Mouse (Mus musculus): ENCODE data around the gene Fbxl17. TPM values are rescaled to one million over a fixed set of nuclear protein-coding genes. Genes with fewer than 3 reads are reported as not detected.

Gene Fbxl17
- total RNA-seq, 2 experiments from 2014 or later: 80.0 to 82.8 TPM

DNA sequence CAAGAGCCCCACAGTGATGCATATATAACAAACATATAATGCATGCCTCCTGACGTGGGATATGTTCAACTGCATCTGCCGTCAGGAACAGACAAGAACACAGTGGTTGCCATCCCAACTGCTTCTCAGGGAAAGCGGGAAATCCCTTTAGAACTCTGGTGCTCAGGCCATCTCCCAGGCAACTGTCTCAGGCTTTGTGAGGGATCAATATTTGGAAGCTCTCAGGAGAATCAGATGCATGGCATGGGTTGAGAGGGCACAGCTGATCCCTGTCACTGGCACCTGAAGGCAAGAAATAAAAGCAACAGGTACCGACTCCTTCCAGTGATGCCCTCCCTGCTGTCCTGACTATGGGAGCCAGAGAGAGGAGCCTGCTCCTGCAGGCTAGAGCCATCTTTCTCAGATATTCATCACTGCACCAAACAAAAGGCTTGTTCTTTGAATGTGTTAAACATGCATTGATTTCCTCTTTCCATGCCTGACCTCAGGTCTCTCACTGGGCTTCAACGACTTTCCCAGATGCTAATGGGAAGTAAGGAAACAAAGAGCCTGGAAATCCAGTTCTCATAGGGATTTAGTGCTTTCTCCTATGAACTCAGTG is 429.6 kb downstream of the Fbxl17 start:
- no peak for DNase-seq
- intact Hi-C loops (cut with DNase I): no loop called here

DNA sequence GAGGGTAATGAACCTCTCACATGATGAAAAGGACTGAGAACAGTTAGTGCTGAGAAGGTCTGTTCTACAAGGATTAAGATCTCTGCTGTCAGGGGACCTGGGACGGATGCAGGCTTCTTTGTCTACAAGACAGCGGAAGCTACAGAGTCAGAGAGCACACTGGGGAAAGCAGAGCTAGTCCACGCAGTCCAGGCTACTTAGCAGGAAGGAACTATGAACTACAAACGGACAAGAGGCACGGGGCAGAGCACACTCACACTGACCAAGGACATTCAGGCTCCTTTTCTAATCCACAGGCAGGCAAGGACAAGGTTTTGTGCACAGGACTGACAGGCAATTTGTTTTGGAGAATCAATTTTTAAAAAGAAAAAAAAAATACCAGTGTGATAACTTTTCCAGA is 437.0 kb downstream of the Fbxl17 start:
- intact Hi-C loops (cut with DNase I): no loop called here
- DNase-seq: no peak

DNA sequence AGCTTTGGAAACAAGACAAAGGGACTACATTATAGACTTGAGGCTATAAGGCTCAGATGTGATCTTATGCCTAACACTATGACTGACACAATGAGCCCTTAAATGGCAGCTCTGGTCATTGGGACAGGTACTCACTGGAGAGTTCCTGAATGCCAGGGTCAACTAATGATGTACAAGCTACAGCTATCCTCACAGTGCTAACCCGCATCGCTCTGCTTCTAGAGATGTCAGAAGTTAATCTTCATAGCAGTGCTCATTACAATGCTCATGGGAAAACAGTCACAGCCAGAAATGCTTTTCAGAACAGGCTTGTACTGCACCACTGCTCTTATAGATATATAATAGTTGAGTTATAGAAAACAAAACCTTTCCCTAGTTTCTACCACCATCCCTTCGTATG is 438.0 kb downstream of the Fbxl17 start:
- no peak for DNase-seq
- intact Hi-C loops (cut with DNase I): no loop called here

DNA sequence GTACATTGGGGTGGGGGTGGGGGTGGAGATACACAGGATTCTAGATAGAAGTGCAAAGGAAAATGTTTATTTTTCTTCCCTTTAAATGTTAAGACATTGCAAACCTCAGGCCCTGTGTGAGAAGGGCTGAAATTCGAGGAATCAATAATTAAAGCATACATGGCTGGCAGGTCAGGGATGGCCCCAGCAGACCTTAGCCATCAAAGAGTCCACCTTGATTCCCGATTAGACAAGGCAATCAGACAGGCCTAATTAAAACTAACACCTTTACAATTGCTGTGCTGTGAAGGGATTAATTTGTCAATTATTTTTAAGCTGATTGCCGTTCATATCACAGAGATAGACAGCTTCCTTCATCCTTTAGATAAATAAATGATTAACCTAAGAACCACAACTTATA is 439.0 kb downstream of the Fbxl17 start:
- DNase-seq: no peak

DNA sequence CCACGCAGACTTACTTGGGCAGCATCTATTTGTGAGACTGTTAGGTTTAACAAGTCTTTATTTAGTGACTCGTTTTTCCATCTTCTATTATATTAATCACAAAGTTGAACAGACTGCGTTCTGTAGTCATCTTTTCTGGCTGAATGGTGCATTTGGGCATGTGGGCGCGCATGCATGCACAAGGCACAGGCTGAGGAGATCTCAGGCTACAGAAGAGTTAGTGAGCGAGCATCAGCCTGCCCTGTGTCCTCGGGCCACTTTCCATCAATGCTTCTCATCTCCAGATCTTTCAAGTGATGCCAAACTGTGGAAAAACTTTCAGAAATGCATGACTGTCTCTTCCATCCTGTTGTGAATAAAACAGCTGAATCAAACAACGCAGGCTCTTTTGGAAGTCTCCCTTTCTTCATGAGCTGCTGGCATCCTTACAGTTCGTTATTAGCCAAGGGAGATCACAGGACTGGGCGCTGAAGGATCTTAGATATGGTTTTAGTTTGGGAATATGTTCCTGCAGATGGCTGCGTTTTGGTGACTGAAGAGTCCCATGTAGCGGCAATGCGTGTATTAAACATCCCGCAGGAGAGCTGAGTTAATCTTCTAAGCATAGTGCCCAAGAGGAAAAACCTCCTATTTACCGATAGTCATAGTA is 442.0 kb downstream of the Fbxl17 start:
- intact Hi-C loops (cut with DNase I): no loop called here
- DNase-seq: peak; percentile 15

More for the DNA sequence above, 439.0 kb downstream of the Fbxl17 start:
- intact Hi-C loops (cut with DNase I): no loop called here

DNA sequence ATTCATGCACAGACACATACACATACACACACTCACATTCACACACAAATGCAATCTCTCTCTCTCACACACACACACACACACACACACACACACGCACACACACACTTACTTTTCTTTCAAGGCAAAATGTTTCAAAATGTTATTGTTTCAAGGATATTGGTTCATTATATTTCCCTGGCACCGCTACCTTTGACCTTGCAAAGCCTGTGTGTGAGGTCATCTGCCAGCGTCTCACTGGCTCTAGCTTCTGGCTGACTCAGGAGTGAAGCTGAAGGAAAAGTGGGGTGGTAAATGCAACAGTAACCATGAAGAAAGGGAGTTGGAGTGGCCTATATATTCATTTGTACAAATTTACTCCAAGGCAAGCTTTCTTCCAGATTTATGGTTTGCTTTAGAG is 442.8 kb downstream of the Fbxl17 start:
- no peak for DNase-seq
- intact Hi-C loops (cut with DNase I): no loop called here

DNA sequence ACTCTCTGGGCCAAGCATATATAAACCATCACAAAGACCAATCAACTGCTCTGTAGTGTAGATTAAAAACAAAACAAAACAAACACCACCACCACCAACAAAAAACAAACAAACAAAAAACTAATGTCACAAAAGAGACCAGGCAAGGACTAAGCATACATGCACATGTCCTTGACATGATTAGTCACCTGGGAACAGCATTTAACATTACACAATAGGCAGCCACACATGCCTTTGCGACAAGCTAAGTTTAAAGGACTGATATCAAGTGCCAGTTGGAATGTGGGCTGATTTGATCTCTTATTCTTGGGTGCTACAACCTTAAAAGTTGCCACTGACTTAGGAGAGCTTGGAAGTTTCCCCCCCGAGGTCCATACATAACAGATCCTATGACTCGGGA is 446.5 kb downstream of the Fbxl17 start:
- no peak for DNase-seq
- intact Hi-C loops (cut with DNase I): no loop called here

DNA sequence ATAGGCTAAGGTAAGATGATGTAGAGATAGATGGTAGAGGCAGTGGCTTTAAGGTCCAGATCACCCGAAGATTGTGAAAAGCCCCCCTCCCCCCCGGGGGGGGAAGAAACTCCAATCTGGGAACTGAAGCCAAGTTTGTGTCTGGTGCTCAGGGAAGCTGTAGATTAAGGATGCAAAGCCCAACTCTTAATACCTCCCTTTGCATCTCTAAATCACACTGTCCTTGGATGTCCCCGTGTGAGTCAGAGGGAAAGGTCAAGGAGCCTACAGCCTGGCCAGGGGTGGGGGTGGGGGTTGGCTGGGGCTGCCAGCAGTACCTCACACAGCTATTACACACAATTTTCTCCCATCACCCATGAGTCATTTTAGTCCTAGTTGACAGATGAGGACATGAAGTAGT is 453.4 kb downstream of the Fbxl17 start:
- DNase-seq: no peak
- intact Hi-C loops (cut with DNase I): no loop called here

DNA sequence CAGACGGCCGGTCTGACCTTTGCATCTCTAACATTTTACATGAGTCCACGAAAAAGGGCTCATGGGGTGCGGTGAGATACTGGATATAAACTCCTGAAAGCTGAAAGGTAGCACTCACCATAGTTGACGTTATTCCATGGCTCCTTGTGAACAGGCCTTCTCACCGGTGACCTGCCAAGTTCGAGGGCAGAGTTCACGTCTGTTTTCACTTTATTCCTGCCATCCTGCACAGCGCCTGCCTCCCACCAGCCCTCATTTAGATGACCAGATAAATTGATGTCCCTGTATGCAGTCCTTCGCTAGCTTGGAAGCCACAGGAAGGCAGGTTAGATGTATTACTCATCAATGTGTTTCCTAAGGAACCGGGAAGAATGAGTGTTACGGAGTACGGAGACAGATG is 454.5 kb downstream of the Fbxl17 start:
- intact Hi-C loops (cut with DNase I): no loop called here
- DNase-seq: no peak

DNA sequence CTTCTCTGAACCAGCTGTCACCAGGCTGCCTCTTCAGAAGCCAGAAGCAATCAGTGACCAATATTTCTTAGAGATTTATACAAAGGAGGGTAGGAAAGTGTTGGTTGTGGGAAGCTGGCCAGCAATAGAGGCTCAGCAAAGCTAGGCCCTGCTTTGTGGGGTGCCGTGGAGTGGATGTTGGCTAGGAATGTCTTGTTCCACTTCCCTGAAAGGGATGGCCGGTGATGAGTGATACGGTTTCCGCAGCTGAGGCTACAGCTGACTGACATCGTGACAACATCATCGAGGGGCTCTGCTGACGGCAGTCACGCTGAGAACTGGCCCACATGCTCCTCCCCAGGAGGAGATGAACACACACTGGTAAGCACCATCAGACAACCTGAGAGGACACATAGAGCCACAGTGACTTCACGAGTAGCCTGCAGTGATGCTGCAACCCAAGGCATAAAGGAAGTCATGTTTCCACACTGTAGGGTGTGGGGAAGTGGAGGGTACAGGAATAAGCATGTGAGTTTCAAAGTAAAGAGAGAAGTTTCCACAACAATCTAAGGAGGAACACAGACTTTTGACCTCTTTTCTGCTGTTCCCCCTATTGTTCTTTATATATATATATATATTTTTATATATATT is 456.7 kb downstream of the Fbxl17 start:
- intact Hi-C loops (cut with DNase I): no loop called here
- no peak for DNase-seq

DNA sequence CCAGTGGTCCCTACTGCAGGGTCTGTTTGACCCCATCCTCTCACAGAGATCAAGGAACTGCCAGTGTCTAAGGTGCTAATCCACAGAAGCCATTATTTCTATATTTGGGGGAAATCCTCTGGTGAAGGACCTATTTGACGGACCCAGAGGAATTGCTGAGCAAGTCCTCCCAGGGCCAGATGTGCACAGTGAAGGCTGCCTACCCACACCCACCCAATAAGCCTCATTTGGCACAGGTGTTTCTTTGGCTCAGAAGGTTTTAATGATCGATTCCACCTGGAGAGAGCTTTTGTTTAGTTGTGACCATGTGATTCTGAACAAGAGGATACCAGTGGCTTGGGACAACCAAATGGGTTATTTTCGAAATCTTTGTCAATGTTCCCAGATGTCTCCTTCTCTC is 462.3 kb downstream of the Fbxl17 start:
- intact Hi-C loops (cut with DNase I): no loop called here
- DNase-seq: no peak

DNA sequence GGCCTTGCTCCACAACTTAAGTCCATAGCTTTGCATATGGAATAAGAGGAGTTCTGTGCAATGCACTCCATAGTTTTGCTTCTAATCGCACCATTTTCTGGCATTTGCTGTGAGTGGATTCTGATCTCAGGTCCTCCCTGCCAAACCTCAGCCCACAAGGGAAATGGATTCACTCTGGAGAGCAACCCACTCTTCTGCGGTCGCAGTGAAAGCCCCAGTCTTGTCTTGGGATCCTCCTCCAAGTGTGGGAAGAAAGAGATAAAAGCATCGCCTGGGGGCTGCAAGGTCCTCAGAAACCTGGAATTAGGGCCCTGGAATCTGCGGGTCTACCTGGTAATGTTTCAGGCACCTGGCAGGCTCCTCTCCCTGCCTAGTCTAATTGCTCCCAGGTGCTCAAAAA is 466.7 kb downstream of the Fbxl17 start:
- intact Hi-C loops (cut with DNase I): no loop called here
- DNase-seq: no peak

DNA sequence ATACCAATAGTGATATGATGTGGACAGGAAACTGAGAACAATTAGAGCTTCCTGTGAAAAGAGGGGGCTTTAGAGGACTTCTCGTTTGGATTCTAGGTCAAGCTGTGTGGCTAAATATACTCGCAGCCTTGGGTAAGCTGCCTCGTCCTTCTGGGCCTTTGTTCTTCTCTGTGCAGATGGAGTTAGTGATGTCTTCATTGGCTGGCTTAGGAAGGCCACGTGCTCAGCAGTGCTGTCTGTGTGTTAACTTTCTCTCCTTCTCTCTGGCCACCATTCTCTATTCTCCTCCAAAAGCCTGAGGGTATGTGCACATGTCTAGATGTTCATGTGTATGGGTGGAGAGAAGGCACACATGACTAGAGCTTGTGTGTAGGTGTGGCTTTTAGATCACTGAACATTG is 470.7 kb downstream of the Fbxl17 start:
- DNase-seq: no peak
- intact Hi-C loops (cut with DNase I): no loop called here

DNA sequence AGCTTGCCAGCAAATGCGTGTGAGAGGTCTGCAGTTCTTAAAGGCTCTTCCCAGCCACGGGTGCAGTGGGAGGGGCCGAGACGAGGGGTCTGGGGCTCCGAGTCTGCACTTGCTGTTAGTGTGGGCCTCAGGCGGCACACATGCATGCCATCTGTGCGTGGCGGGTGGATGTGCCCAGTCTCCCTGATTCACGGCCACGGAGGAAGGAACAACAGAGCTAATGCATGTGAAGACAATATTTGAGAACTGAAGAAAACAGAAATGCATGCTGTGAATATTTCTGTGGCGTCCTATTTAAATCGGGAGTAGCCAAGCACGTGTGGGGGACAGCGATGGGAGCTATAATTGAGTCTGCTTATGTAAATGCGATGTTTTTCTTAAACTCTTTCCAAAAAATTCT is 474.6 kb downstream of the Fbxl17 start:
- intact Hi-C loops (cut with DNase I): no loop called here
- DNase-seq: peak; percentile 37

DNA sequence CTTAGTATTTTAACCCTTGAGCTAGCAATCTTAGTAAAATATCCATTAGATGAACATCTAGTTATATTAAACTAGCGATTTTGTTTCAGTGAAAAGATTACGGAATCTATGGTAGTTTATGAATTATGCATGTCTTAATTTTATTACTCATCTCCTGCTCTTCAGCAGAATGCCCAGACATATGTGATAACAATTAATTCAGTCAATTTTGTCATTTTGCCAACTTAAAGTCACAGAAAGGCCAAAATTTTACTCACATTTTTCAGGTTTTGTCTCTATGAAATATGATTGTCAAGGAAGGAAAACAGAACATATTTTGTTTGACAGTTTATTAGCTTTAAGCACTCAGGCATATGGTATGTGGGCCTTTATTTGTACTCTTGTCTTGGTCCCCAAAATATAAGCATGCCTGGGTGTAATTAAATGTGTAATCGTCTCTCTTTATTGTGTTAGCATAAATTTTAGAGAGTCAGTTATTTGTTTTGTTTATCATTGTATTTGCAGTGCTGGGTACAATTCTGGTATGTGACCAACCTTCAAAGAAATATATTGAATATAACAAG is 482.1 kb downstream of the Fbxl17 start:
- DNase-seq: no peak
- intact Hi-C loops (cut with DNase I): no loop called here

DNA sequence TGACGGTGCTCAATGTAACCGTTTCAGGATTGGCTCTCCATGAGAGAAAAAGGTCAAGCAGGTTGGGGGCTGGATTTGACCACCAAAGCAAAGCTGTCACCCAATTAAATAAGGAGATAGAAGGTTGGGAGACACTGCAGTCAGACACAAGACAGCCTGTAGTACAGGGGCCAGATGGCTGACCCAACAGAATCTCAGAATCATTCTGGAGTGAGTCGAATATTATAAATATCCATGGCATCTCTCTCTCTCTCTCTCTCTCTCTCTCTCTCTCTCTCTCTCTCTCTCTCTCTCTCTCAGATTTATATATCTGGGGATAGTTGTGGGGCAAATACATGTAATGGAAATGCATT is 487.3 kb downstream of the Fbxl17 start:
- intact Hi-C loops (cut with DNase I): no loop called here
- no peak for DNase-seq

DNA sequence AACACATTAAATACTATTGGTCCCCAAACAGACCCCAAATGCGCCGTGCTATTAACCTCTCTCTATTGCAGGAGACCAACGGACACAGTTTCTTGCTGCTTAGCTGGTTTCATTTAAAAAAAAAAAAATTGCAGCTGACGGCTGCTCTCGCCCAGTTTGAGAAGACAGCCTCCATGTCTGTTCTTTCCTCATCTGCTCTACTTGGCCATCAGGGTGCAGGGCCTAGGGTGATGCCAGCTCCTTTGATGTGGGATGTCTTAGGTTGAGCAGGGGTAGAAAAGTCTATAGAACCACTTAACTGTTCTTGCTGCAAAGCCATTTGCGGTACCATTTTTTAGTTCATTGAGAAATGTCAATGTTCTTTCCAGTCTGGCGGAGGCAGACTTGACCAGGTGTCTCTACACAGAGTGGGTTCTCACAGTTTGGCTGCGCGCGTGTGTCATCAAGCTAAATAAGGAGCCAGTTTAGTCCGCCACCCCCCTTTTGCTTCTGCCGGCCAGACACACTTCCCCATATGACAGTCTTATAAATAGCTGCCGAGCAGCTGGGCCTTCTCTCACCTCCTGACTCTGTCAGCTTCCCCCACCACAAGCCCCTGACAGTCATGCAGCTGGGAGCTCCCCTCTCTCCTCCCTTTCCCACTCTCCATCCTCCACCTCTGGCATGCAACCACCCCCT is 487.8 kb downstream of the Fbxl17 start:
- peak; percentile 16 for DNase-seq
- intact Hi-C loops (cut with DNase I): no loop called here

DNA sequence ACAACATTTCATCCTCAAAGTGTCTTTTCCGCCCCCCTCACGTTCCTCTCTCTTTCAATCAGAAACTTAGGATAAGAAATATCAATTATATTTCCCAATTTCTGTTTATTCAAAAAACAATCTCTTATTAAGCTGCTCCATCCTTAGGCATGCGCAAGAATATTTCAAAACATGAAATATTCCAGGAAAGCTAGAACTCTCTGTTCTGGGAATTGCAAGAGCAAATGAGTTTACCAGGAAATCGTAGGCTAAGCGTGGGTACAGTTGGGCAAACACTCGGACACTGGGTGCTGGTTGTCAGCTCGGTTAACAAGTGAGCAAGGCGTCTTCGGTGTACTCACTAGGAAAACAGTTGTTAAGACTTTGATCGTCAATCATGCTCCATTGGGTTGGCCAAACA is 489.0 kb downstream of the Fbxl17 start:
- no peak for DNase-seq
- intact Hi-C loops (cut with DNase I): no loop called here

DNA sequence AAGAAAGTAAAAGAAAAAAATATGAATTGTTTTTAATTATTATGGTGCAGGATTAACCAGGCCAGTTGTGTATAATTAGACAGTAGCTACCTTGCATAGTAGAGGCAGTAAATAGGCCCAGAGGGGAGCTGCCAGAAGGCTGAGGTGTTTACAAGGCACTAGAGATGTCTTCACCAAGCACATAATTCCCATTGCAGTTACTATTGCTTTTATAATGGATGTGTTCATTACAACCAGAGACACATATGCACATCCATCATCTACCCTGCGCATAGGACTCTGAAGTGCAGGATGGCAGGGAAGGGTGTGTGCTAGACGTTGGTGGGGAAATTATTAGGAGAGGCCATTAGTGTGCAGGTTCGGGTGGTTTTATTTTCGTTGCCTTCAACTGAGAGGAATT is 491.0 kb downstream of the Fbxl17 start:
- DNase-seq: no peak
- intact Hi-C loops (cut with DNase I): no loop called here

DNA sequence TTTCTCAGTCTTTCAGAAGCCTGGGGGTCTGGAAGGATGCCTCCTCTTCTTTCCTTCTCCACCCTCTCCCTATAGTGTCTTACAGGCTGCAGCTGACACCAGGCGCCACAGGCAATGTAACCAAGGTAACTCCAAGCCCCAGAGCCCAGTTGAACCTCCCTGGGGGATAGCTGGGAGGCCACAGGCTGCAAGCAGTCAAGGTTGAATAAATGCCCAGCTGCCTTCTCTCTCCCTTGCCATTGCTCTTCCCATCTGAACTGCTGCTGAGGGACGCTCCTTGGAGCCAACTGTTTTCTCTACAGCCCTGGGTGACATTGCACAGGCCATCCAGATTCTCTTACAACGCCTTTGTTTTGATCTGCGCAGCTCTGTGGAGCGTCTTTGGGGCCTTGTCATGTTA is 491.5 kb downstream of the Fbxl17 start:
- intact Hi-C loops (cut with DNase I): no loop called here
- DNase-seq: peak; percentile 76

DNA sequence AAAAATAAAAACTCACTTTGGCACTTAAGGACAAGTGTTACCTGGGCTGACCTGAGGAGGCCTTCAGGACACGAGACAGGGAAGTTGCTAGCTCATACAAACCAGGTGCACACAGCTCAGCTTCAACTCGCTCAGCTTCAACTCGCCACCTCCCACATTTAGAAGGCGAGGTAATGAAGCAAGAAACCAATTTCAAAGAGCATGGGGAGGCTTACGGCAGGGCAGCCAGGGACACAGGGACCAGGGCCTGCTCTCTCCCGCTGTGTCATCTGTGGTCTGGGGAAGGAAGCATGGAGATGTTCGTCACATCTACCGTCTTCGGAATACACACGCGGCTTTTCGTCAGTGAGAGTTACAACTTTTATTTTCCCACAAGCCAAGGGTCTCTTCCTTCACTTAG is 491.9 kb downstream of the Fbxl17 start:
- peak; percentile 20 for DNase-seq
- intact Hi-C loops (cut with DNase I): no loop called here
